Mouse (Mus musculus) ES-E14 (cell line): ENCODE results near the gene Acad11. TPM values are rescaled to one million over a fixed set of nuclear protein-coding genes. Genes with fewer than 3 reads are reported as not detected.

Experiments
- DNase-seq: peaks from one replicate; pipeline ENCODE4 v3.0.0-alpha.2; 2013; ENCODE audit warnings: low read depth, low spot score
- H3K27ac ChIP-seq: 2 replicates; pipeline ENCODE4 v1.5.1; 2012; ENCODE audit warnings: low read depth, mild to moderate bottlenecking, low read length, moderate library complexity, mixed read lengths; ENCODE audit not compliant: poor library complexity, insufficient read depth, severe bottlenecking
- H3K36me3 ChIP-seq: 2 replicates; pipeline ENCODE4 v1.6.1; 2012; ENCODE audit warnings: mild to moderate bottlenecking, low read length, moderate library complexity, mixed read lengths; ENCODE audit not compliant: control insufficient read depth, poor library complexity, insufficient read depth, severe bottlenecking
- H3K4me1 ChIP-seq, 2 experiments: fragments of 150-350 bp in 1 of 2; sonication (generic) in 1 of 2; 2 replicates each; pipeline ENCODE4 v1.6.1; 2012; ENCODE audit warnings: low read length in 2 of 2, mild to moderate bottlenecking in 1 of 2, mixed read lengths in 1 of 2; ENCODE audit not compliant: control insufficient read depth in 2 of 2, insufficient read depth in 2 of 2, poor library complexity in 1 of 2
- H3K4me3 ChIP-seq, 2 experiments: fragments of 150-350 bp in 1 of 2; sonication (generic) in 1 of 2; 2 replicates each; pipeline ENCODE4 v1.5.1; 2012; ENCODE audit warnings: low read length in 2 of 2, low read depth in 1 of 2, mild to moderate bottlenecking in 1 of 2, mixed read lengths in 1 of 2; ENCODE audit not compliant: insufficient read depth in 1 of 2, poor library complexity in 1 of 2, severe bottlenecking in 1 of 2
- H3K9ac ChIP-seq: 2 replicates; pipeline ENCODE4 v1.6.1; 2012; ENCODE audit warnings: low read depth, mild to moderate bottlenecking, low read length, mixed read lengths; ENCODE audit not compliant: poor library complexity, insufficient read depth, severe bottlenecking
- H3K9me3 ChIP-seq: fragments of 150-350 bp; sonication (generic); 2 replicates; pipeline ENCODE4 v1.6.1; 2012; ENCODE audit warnings: low read depth, mild to moderate bottlenecking, low read length; ENCODE audit not compliant: control insufficient read depth, insufficient read depth
- CHD2 ChIP-seq: IDR thresholded peaks from 2 replicates; pipeline ENCODE4 v1.6.1; 2014; ENCODE audit warnings: mild to moderate bottlenecking, low read depth, low read length, inconsistent platforms
- HCFC1 ChIP-seq: IDR thresholded peaks from 2 replicates; pipeline ENCODE4 v1.6.1; 2012; ENCODE audit warnings: low read length, inconsistent platforms, borderline replicate concordance; ENCODE audit not compliant: insufficient read depth
- MAFK ChIP-seq: IDR thresholded peaks from 2 replicates; pipeline ENCODE4 v1.6.1; 2014; ENCODE audit warnings: mild to moderate bottlenecking, low read depth, low read length, inconsistent platforms; ENCODE audit not compliant: insufficient read depth
- ZC3H11A ChIP-seq: IDR thresholded peaks from 2 replicates; pipeline ENCODE4 v1.6.1; 2012; ENCODE audit warnings: low read depth, mild to moderate bottlenecking, inconsistent platforms, low read length, borderline replicate concordance
- ZNF384 ChIP-seq: IDR thresholded peaks from 2 replicates; pipeline ENCODE4 v1.6.1; 2012; ENCODE audit warnings: low read depth, low read length, inconsistent platforms
- in situ Hi-C, 2 experiments: fragments of 600-800 bp; cut with MboI; formaldehyde crosslinking; loops; one replicate each; pipeline ENCODE4 v1.15.1; 2025; ENCODE audit warnings: low sequenced_read_pairs in 2 of 2, inconsistent platforms in 1 of 2; ENCODE audit not compliant: unreplicated experiment in 2 of 2
- total RNA-seq: library from RNA; depleted of rRNA; stranded (reverse); fragments of 300-350 nt; gene quantifications from 2 replicates; pipeline ENCODE4 v1.2.3, GENCODE M21; 2012

Acad11 gene
- total RNA-seq, 1 experiment = 22.4 TPM

DNA sequence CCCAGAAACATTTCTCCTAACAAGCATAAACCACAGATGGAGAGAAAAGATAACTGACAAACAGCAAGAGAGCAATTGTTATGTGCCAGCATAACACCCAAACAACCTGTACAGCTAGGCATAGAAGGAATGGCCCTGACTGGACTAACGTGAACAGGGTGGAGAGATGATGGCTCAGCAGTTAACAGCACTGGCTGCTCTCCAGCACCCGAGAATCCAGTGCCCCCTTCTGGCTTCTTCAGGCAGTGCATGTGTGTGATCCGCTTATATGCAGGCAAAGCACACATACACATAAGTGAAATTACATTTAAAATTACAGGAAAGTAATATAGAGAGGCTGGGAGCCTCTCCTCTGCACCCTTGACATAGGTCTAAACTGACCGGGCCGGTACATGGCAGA is 16.2 kb downstream of the Acad11 start:
- 0 out of 4 replicates have a peak, but pooled peaks cover 0 to 6% of the 10 kb centered on the region in 2 experiments for H3K4me1 ChIP-seq
- TF ChIP-seq ZC3H11A (0 out of 2 replicates have a peak, but pooled peaks have one; percentile 5), MAFK (peak; percentile 94), ZNF384 (no peak), CHD2 (no peak), HCFC1 (no peak)
- H3K9ac ChIP-seq = no peak overlapping the region
- no peaks in the 10 kb centered on the region for H3K9me3 ChIP-seq
- H3K27ac ChIP-seq = no peak overlapping the region
- peaks cover 2% of the 10 kb centered on the region; the same call in 1 of the 2 replicates for H3K36me3 ChIP-seq
- H3K4me3 ChIP-seq = no peak overlapping the region
- in situ Hi-C loops = no loop called here
- peak; percentile 61 for DNase-seq

DNA sequence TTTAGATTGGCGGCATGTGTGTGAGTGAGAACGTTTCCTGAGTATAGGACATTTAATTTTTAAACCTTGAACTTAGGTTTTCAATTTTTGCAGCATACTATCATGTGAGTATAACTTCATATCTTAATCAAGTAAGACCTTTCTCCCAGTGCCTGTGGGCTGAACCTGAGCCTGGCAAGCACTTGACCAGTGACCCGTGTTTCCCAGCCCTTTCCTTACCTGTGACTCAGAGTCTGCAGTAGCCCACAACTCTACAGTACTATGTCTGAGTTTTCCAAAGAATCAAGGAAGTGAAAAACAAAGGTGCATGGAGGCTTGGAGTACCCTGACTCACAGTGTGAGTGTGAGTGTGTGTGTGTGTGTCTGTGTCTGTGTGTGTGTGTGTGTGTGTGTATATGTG is 16.9 kb downstream of the Acad11 start:
- Histone ChIP-seq H3K4me1 (peaks cover 3 to 8% of the 10 kb centered on the region in 2 experiments; a peak in 2 of 4 replicates), H3K36me3 (peaks cover 2% of the 10 kb centered on the region; the same call in 1 of the 2 replicates), H3K9ac (no peak overlapping the region), H3K4me3 (no peak overlapping the region), H3K27ac (no peak overlapping the region), H3K9me3 (no peaks in the 10 kb centered on the region)
- in situ Hi-C loops = no loop called here
- no peak for DNase-seq
- no peak for TF ChIP-seq ZC3H11A
- TF ChIP-seq MAFK = no peak
- no peak for TF ChIP-seq HCFC1
- no peak for TF ChIP-seq CHD2
- TF ChIP-seq ZNF384 = no peak

DNA sequence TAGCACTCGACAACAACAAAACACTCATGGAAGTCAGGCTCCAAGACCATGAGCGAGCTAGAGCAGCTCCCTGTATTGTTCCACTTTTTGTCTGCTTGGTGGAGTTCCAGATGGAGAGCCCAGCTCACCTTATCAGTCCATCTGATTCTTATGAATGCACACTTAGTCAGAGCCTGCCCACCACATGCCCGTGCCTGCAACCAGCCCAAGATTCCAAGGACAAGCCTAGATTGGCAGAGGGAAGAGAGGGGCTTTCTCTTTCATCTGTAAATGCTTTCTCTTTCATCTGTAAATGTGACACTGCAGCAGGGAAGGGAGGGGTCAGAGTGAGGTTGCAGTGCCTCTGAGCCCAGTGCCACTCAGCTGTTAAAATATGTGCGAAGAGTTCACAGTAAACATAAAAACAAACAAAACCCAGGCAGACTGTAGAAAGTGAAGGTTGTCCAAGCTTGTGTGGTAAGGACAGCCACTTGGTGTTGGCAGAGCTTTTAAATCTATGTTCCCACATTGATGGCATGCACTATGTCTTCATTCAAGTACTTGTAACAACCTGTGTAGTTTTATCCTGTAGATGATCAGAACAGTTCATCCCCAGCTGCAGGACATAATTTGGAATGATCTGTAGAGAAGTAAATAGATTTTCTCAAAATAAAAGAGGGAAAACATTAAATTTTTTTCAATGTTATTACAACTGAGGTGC is 22.7 kb downstream of the Acad11 start:
- H3K4me1 ChIP-seq = peaks cover 13 to 14% of the 10 kb centered on the region in 2 experiments; a peak in 3 of 4 replicates
- TF ChIP-seq HCFC1 (no peak), CHD2 (no peak), ZNF384 (no peak), ZC3H11A (no peak), MAFK (no peak)
- H3K4me3 ChIP-seq = no peak overlapping the region
- no peaks in the 10 kb centered on the region for H3K36me3 ChIP-seq
- no peaks in the 10 kb centered on the region for H3K9me3 ChIP-seq
- in situ Hi-C loops = no loop called here
- DNase-seq = no peak
- no peak overlapping the region; the same call in 1 of the 2 replicates for H3K27ac ChIP-seq
- H3K9ac ChIP-seq = no peak overlapping the region

DNA sequence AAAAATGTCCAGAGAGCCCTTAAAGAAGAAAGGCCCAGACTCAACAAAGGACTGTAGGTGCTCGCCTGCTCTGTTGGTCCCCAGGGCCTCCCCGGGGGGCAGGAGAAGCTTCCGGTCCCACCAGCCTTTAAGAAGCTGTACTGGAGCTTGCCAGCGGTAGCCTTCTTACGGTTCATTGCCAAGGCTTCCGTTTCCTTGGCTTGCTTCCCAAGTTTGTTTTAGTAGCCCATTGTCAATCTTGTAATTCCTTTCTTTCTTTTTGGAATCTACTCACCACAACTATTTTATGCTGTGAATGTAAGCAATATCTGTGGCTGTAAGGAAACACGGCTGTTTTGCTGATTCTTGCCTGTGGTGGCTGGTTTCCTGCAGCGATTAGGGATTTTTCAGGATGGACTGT is 25.4 kb downstream of the Acad11 start:
- no peaks in the 10 kb centered on the region for H3K36me3 ChIP-seq
- in situ Hi-C loops = no loop called here
- no peak overlapping the region for H3K27ac ChIP-seq
- peaks cover 13 to 14% of the 10 kb centered on the region in 2 experiments; a peak in 3 of 4 replicates for H3K4me1 ChIP-seq
- no peaks in the 10 kb centered on the region for H3K9me3 ChIP-seq
- 0 out of 4 replicates have a peak overlapping the region, but pooled peaks of 1 of the 2 experiments have one; percentile 17 for H3K4me3 ChIP-seq
- H3K9ac ChIP-seq = no peak overlapping the region
- TF ChIP-seq ZC3H11A (no peak), ZNF384 (0 out of 2 replicates have a peak, but pooled peaks have one; percentile 50), MAFK (no peak), HCFC1 (no peak)
- DNase-seq = no peak

DNA sequence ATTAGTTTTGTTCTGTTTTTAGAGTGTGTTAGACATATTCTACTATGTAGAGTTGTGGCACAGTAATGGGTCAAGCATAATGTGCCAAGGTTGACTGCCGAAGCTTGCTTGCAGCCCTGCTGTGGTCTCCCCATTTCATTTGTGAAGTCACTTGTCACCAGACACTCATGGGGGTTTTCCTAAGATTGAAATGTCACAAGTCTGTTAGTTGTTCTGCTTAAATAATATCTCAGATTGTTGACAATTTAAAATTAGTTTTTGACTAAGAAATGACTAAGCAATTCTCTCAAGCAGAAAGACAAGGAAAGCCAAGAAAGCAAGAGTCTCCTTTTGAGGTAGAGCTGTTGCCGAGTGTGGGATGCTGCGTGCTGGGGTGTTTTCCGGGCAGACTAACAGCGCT is 29.8 kb downstream of the Acad11 start:
- Histone ChIP-seq H3K4me3 (no peak overlapping the region), H3K9me3 (no peaks in the 10 kb centered on the region), H3K27ac (no peak overlapping the region), H3K9ac (no peak overlapping the region), H3K36me3 (no peaks in the 10 kb centered on the region), H3K4me1 (no peaks in the 10 kb centered on the region)
- DNase-seq = no peak
- in situ Hi-C loops = no loop called here
- TF ChIP-seq MAFK (no peak), ZC3H11A (no peak), CHD2 (no peak), ZNF384 (no peak), HCFC1 (no peak)
